Mouse (Mus musculus): Measurements from ENCODE around the gene 4930402F06Rik.

Gene 4930402F06Rik

GRCm38 (mm10) chr2:35416473-35416872, 19.5 kb upstream of the 4930402F06Rik start:
- DNase-seq (ENCODE audit: low spot score): no peak

DNA sequence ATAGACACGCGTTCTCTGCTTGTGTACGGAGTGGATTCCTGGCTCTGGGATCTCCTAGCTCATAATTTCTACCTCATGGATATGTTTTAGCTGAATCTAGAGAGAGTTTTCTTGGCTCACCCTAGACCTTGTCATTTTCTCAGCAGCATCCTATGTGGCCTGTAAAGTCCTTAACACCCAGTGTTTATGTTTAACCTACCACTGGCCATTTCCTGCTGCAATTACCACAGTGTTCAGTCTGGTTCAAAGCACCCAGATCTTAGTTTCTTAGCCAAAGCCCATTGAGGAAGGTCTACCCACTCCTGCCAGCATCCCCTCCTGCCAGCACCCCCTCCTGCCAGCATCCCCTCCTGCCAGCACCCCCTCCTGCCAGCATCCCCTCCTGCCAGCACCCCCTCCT, 15.8 kb upstream of the 4930402F06Rik start:
- no peak for DNase-seq (ENCODE audit: low spot score)

GRCm38 (mm10) chr2:35412246-35412645, 15.3 kb upstream of the 4930402F06Rik start:
- no peak for DNase-seq (ENCODE audit: low spot score)

DNA sequence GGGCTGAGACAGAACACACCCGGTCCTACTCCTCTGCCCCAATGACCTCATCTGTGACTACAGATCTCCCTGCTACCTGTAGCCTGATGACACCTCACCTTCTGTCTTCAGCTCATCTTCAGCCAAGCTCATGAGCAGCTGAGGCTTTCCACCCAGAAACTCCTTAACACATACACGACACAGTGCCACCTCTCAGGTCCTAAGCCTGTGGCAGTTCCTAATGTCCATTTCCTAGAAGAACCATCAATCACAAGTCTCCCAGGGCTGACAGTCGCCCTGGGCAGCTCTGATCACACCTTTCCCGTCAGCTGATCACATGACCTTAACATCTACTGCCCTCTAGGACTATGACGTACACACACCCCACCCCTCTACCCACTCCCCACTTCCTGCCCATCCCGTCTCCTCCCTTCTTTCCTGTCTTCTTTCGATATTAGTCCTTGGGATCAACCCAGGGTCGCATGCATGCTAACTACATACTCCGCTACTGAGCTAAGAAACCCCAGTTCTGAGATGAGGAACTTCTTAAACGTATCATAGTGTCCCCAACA, 14.7 kb upstream of the 4930402F06Rik start:
- no peak for DNase-seq (ENCODE audit: low spot score)

- DNase-seq (ENCODE audit: low spot score): no peak
These were observed 12.5 kb upstream of the 4930402F06Rik start for GRCm38 (mm10) chr2:35409466-35409865.

DNA sequence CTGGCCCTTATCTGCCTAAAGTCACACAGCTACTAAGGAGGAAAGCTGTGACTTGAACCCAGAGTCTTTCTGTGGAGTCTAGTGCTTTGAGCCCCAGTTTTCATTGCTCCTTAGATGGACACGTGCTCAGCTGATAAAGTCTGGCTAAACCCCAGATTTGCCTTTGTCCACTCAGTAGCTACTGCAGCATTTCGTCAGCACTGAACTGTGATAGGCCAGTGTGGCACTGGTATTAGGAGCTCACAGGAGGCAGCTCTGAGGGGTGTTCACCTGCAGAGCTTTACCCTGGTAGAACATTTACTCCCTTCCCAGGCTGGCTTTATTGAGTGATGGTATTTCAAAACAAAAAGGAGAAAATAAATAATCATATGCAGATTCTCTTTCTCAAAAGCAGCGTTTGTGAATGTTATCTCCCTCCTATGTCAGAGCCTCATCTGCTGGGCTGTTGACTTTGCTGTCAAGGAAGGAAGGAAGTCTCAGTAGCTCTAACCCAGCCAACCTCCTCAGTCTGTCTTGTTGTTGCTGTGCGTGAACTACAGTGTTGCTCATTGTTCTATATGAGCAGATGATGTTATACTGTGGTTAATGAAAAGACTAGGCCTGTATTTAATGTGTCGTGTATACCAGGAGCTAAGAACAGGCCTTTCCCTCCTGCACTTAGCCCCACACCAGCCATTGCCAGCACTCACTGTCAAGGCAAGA, 11.6 kb upstream of the 4930402F06Rik start:
- DNase-seq (ENCODE audit: low spot score): no peak

DNA sequence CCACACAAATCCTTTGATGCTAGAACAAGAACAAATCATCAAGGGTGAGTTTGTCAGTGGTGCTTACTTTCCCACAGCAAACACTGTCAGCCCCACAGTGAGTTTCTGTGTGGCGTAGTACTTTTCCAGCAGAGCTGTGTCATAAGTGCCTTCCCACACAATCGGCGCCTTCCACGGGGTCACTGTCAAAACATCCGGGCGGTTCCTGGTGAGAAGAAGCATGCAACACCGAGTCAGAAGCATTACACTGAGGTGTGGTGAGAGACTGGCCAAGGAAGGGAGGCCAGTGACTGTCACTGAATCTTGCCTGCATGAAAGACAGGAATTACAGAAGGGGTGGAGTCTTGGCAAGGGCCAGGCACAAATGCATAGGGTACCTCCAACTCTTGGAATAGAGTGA, 10.9 kb upstream of the 4930402F06Rik start:
- no peak for DNase-seq (ENCODE audit: low spot score)

- no peak for DNase-seq (ENCODE audit: low spot score)
These were observed 10.3 kb upstream of the 4930402F06Rik start for GRCm38 (mm10) chr2:35407266-35407665.

DNA sequence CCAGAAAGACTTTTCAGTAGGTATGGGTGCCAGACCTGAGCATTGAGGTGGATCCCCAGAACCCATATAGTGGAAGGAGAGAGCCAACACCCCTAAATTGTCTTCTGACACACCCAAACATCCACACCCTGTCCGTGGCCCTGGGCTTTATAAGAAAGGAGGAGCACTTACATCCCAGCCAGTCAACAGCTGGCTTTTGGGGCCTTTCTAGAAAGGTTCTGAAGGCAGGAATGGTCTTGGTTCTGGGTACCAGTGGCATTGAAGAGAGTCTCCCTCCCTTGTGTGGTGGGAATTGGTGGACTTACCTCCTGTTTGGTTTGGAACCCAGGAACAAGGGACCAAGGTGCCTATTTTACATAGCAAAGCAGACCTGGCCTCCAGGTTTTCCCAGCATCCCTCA, 9.6 kb upstream of the 4930402F06Rik start:
- DNase-seq (ENCODE audit: low spot score): no peak

- DNase-seq (ENCODE audit: low spot score): no peak
These were observed 5.4 kb upstream of the 4930402F06Rik start for GRCm38 (mm10) chr2:35402391-35402790.

DNA sequence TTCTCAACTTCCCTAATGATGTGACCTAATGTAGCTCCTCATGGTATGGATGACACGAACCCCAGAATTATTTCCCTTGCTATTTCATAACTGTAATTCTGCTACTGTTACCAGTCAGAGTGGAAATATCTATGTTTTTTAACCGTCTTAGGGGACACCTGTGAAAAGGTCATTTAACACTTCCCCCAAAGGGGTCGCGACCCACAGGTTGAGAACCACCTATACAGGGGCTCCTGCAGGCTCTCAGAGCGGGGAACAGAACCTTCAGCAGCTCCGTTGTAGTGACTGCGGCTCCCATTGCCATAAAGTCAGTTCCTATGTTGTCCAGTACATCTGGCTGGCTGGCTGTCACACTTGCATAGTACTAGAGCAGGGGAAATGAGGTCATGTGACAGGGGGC, 3.8 kb upstream of the 4930402F06Rik start:
- no peak for DNase-seq (ENCODE audit: low spot score)

DNA sequence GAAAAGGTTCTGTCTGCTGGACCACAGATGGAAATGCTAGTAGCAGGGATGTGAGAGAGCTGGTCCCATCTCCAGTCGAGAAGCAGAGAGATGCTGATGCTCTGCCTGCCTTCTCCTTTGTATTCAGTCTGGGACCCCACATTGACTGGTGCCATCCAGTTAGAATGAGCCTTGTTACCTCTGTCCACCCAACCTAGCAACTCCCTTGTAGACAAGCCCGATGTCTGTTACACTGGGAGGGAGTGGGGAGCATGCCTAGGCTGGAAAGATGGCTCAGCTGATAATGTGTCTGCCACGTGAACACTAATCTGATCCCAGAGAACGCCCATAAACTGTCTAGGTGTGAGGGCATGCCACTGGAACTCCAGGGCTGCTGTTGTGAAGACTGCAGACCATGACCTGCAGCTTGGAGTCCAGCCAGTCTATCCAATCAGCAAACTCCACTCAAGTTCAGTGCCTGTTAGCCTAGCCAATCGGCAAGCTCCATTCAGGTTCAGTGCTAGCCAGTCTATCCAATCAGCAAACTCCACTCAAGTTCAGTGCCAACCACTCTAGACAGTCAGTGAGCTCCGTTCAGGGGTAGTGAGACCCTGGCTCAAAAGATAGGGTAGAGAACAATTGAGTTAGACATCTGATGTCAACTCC, 1.3 kb upstream of the 4930402F06Rik start:
- no peak for DNase-seq (ENCODE audit: low spot score)

DNA sequence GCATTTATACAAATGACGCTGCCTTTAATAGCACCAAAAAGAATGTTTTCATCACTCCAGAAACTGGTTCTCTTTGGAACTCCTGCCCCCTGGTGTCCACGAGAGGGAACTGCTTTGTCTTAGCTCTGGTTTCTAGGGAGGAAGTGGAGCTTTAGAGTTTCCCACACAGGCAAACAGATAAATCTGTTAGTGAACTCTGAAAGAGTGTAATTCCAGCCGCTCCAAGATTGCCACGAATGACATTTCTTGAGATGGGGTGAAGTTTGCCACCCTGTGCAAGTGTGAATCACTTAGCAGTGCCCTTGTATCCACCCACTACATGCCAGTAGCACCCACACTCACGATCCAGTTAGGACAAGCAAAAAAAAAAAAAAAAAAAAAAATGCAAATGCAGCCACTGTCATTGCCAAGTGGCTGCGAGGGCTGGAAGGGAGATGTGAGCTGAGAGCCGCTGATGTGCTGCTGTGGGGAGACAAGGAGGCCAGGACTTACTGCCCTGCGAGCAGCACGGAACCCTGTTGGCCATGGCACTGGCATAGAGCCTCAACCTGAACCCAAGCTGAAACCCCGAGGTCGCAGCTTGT, 707 bp upstream of the 4930402F06Rik start:
- DNase-seq (ENCODE audit: low spot score): peak; percentile 54

DNA sequence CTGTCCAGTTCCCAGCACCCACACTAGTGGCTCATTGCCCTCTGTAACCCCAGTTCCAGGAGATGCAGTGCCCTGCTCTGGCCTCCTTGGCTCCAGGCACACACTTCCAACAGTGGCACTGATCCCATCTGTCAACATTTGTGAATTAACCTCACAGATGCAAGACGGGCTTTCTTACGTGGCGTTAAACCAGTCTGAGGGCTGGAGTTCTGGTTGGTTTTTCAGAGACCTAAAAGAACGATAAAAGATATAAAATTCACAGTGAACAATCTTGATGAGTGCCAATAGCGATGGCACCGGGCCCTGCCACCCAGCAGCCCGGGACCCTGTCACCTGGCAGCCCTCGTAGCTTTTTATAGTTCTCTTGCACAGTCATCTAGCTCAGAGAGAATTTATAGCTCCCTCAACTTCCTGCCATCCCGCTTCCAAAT, 11.5 kb downstream of the 4930402F06Rik start:
- no peak for DNase-seq (ENCODE audit: low spot score)

DNA sequence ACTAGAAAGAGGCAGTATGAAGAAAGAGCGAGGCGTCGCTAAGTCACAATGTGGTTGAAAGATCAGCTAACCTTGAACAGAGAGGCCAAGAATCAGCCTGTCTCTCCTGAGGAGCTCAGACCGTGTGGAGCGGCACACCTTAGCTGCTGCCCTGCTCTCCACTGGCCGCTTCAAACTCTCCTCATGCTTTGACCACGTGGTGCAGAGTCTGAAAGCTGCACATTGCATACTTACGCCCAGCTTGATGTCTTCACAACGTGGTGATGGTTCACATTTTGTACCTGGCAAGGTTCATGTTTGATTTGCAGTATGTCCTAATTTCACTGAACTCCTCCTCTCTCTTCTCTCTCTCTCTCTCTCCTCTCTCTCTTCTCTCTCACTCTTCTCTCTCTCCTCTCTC, 17.7 kb downstream of the 4930402F06Rik start:
- no peak for DNase-seq (ENCODE audit: low spot score)

GRCm38 (mm10) chr2:35377600-35377999, 19.4 kb downstream of the 4930402F06Rik start:
- DNase-seq (ENCODE audit: low spot score): no peak

DNA sequence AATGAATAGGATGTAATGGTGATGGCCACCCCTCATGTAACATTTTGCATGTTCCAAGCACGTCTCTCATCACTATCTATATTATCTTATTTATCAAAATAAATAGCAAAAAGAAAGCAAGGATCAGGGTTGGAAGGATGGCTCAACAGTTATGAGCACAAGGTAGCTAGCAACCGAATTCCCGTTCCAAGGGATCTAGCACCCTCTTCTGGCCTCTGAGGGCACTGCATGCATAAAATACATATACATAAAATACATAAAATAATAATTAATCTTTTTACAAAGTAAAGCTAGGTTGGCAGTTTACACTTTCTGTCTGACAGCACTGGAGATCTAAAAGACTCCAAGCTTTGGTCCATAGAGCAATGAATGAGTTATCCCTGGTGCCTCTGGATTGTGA, 24.0 kb downstream of the 4930402F06Rik start:
- no peak for DNase-seq (ENCODE audit: low spot score)

DNA sequence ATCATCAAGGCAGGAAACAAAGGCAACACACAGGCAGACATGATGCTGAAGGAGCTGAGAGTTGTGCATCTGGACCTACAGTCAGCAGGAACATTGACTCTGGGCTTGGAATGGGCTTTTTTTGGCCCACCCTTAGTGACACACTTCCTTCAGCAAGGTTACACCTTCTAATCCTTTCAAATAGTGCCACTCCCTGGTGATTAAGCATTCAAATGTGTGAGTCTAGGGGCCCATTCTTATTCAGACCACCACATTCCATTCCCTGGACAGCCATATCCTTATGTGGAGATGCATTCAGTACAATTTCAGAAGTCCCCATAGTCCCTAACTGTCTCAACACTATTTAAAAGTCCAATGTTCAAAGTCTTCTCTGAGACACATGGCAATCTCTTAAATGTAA, 26.3 kb downstream of the 4930402F06Rik start:
- no peak for DNase-seq (ENCODE audit: low spot score)

GRCm38 (mm10) chr2:35367629-35368028, 29.3 kb downstream of the 4930402F06Rik start, which contains the start of gene 4930568D16Rik:
4930568D16Rik (minus strand) TSS chr2:35367729.
- no peak for DNase-seq (ENCODE audit: low spot score)

DNA sequence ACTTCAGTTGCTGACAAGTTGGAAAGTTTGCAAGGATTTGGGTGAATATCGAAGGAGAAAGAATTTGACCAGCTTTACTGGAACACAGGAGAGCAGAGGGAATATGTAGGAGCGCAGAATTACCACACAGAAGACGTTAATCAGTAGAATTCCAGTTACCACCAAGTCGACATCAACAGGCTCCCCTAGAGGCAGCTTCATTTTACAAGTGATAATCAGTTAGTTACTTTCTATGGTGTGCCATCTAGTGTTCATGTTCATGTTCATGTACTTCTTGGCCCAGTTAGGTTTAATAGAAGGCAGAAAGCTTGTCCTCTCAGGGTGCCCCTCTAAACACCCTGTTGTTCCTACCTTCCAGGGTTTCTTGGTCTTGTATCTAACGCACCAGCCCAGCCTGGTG, 47.8 kb downstream of the 4930402F06Rik start:
- DNase-seq (ENCODE audit: low spot score): no peak

DNA sequence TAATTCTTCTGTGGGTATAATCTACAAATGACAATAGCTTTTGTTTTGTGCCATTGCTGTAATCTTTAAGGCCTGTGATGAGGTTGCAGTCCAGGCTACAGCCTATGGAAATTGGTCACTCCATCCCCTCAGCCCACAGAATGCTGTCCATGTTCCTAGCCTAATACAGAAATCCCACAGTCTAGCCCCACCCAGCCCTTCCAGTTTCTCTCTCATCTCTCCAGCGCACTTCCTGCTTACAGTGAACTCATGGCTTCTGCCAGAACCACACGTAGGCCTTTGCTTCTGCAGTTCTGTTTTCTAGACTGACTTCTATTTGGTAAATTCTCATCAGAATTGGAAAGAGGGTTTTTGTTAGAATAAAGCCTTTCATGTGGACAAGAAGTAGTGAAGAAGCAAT, 51.0 kb downstream of the 4930402F06Rik start:
- no peak for DNase-seq (ENCODE audit: low spot score)

GRCm38 (mm10) chr2:35342605-35343004, 54.4 kb downstream of the 4930402F06Rik start:
- no peak for DNase-seq (ENCODE audit: low spot score)

DNA sequence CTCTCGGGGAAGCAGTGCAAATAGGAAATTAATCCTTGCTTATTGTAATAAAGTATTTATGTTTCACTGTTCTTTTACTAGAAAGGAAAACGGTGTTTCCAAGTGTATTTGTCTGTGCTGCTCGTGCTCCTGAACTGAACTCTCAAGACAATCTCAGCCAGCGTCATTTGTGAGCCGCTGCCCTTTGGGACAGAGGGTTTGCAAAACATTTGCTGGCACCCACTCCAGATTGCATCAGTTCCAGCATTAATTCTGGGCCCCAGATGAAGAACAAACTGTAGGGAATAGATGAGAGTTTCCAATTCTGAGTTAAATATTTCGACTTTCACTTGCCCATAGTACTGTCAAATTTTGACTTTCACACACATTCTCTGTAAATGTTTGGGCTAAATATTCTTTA, 58.3 kb downstream of the 4930402F06Rik start:
- no peak for DNase-seq (ENCODE audit: low spot score)

Data from ovary, postnatal 36 days (tissue).